Mouse (Mus musculus): Measurements from ENCODE around the gene Fndc5. TPM values are rescaled to one million over a fixed set of nuclear protein-coding genes. Genes with fewer than 3 reads are reported as not detected.
A peak's percentile ranks its signal among the peaks of the same experiment; 100 is the strongest.

Fndc5 gene
- polyA plus RNA-seq, 1 experiment from 2014 or later: 1.1 TPM

- peak; percentile 95 for ATAC-seq (ENCODE audit: low FRiP score)
- Histone ChIP-seq H3K27me3 (peaks cover 25% of the 10 kb centered on the region), H3K9me3 (no peaks in the 10 kb centered on the region), H3K4me3 (replicated peaks) (no peak overlapping the region), H3K9ac (no peak overlapping the region), H3K4me2 (no peak overlapping the region), H3K4me1 (peaks cover 28% of the 10 kb centered on the region), H3K36me3 (replicated peaks) (no peaks in the 10 kb centered on the region), H3K27ac (peak overlapping the region; percentile 54; the same call in 1 of the 2 replicates)
- 30% methylated on average over 28 of the region's 28 CpGs for WGBS
Observed at GRCm38 (mm10) chr4:129113083-129113988, 23.5 kb upstream of the Fndc5 start.

- Histone ChIP-seq H3K27me3 (peaks cover 52% of the 10 kb centered on the region), H3K27ac (no peak overlapping the region), H3K36me3 (replicated peaks) (no peaks in the 10 kb centered on the region), H3K4me2 (no peak overlapping the region), H3K4me1 (peaks cover 44% of the 10 kb centered on the region), H3K9me3 (no peaks in the 10 kb centered on the region), H3K9ac (no peak overlapping the region), H3K4me3 (replicated peaks) (no peak overlapping the region)
- 92% methylated on average over 8 of the region's 8 CpGs for WGBS
- ATAC-seq (ENCODE audit: low FRiP score): no peak
Observed at GRCm38 (mm10) chr4:129116703-129117102, 20.1 kb upstream of the Fndc5 start.

DNA sequence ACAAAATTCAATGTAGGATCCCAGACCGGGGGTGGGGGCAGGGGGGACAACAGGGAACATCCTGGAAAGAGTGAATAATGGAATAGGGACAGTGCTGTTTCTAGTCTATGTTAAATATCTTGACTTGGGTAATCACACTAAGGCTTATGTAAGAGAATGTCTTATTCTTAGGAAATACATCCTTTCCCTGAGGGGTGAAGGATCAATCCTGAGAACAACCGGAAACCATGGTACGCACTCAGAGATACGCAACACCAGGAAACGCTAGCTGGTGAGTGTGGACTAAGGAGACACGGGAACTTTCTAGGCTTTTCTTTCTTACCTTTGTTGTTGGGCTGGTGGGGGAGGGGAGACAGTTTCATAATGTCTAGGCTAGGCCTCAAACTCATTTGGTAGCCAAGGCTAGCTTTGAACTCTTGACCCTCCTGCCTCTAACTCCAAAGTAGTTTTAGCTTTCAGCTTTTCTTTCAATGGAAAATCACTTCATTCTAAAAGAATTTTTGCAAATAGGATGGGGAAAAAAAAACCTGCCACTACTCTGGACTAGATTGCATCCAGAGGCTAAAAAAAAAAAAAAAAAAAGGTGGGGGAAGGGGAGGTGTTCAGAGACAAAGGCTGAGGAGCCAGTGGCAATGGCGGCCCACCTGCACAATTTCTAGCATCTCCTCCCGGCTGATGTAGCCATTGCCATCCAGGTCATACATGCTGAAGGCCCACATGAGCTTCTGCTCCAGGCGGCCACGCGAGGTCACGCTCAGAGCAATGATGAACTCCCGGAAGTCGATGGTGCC, 18.9 kb upstream of the Fndc5 start:
- 88% methylated on average over 14 of the region's 14 CpGs for WGBS
- peaks cover 64% of the 10 kb centered on the region for H3K27me3 ChIP-seq
- no peak for ATAC-seq (ENCODE audit: low FRiP score)
- H3K4me1 ChIP-seq: peaks cover 38% of the 10 kb centered on the region
- no peaks in the 10 kb centered on the region for H3K36me3 ChIP-seq (replicated peaks)
- no peak overlapping the region for H3K4me2 ChIP-seq
- no peaks in the 10 kb centered on the region for H3K9me3 ChIP-seq
- H3K9ac ChIP-seq: no peak overlapping the region
- no peak overlapping the region for H3K4me3 ChIP-seq (replicated peaks)
- no peak overlapping the region for H3K27ac ChIP-seq

- H3K9me3 ChIP-seq: no peaks in the 10 kb centered on the region
- H3K4me3 ChIP-seq (replicated peaks): no peak overlapping the region
- peaks cover 32% of the 10 kb centered on the region for H3K4me1 ChIP-seq
- ATAC-seq (ENCODE audit: low FRiP score): no peak
- WGBS: 78% methylated on average over 10 of the region's 10 CpGs
- H3K4me2 ChIP-seq: no peak overlapping the region
- no peak overlapping the region for H3K27ac ChIP-seq
- peaks cover 78% of the 10 kb centered on the region for H3K27me3 ChIP-seq
- no peak overlapping the region for H3K9ac ChIP-seq
- H3K36me3 ChIP-seq (replicated peaks): no peaks in the 10 kb centered on the region
Observed at GRCm38 (mm10) chr4:129119708-129120107, 17.1 kb upstream of the Fndc5 start.

DNA sequence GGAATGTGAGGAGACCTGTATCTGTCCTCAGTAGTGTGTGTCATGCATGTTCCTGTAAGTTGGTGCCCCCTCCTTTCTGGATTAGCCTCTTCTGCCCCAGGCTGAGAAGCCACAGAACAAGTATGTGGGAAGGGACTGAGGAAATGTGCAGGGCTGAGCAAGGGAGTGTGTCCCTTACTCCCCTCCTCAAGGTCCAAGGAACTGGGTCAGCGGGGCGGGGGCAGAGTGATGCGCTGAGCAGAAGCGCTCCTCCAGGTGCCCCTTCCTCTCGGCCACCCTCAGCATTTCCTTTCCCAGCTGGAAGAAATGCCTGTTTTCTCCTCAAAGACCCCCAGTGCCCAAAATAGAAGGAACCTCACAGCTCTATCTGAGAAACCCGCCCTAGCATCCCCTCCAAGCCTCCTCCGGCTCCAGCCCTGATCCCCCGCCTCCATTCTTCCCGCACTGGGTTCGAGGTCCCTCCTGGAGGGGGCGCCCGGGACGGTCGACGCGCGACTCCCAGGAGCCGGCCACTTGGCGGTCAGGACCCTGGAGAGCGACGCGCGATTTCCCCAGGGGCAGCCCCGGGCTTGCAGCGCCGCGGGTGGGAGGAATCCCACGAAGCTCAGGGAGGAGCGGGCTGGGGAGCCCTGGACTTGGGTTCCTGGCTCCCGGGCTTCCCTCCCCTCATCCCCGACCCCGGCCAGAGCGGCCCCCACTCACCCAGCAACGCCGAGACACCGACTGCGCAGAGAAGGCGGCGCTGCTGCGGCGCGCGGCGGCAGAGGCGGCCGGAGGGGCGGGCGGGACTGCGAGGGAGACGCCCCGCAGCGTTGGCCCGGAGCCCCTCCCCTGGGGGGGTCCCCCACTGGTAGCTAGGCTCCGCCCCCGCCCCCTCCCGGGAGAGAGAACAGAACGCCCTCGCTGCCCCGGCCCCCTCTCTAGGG, 16.0 kb upstream of the Fndc5 start:
- ATAC-seq (ENCODE audit: low FRiP score): peak; percentile 59
- peaks cover 34% of the 10 kb centered on the region for H3K4me1 ChIP-seq
- H3K4me3 ChIP-seq (replicated peaks): peak overlapping the region; percentile 43
- peak overlapping the region; percentile 49 for H3K9ac ChIP-seq
- peaks cover 84% of the 10 kb centered on the region for H3K27me3 ChIP-seq
- no peaks in the 10 kb centered on the region for H3K9me3 ChIP-seq
- no peaks in the 10 kb centered on the region for H3K36me3 ChIP-seq (replicated peaks)
- peak overlapping the region; percentile 85 for H3K4me2 ChIP-seq
- WGBS: under 1% methylated on average over 56 of the region's 59 CpGs
- no peak overlapping the region for H3K27ac ChIP-seq

GRCm38 (mm10) chr4:129121569-129122086, 15.2 kb upstream of the Fndc5 start, which contains the start of gene Hpca:
Gene Hpca (minus strand): TSS chr4:129122036.
- Histone ChIP-seq H3K4me1 (peaks cover 39% of the 10 kb centered on the region), H3K4me2 (peak within 1 kb of the TSS; percentile 85), H3K27me3 (peaks cover 89% of the 10 kb centered on the region), H3K9ac (peak within 1 kb of the TSS; percentile 49), H3K9me3 (no peaks in the 10 kb centered on the region), H3K36me3 (replicated peaks) (no peaks in the 10 kb centered on the region), H3K4me3 (replicated peaks) (peak within 1 kb of the TSS; percentile 43), H3K27ac (no peak within 1 kb of the TSS)
- WGBS: 2% methylated on average over 17 of the region's 17 CpGs
- peak; percentile 5; the same call in 1 of the 2 replicates for ATAC-seq (ENCODE audit: low FRiP score)

DNA sequence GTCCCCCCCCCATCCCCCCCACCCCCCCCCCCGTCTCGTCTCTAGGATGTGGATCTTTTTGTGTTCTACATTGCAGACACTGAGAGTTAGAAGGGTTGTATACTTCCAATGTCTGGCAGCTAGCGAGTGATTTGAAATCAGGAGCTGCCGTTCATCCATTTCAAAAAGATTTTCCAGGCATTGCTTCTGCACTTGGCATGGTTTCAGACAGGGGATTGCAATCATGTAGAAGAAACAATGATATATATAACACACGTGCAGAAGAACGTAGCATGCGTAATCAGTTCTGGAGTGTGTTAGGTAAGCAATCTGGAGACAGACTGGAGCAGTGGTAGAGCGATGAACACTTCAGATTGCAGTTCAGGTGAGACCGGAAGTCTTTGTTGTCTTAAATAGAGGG, 14.7 kb upstream of the Fndc5 start:
- peaks cover 87% of the 10 kb centered on the region for H3K27me3 ChIP-seq
- H3K27ac ChIP-seq: no peak overlapping the region
- H3K9ac ChIP-seq: no peak overlapping the region
- H3K36me3 ChIP-seq (replicated peaks): no peaks in the 10 kb centered on the region
- WGBS: 33% methylated on average over 9 of the region's 9 CpGs
- H3K4me1 ChIP-seq: peaks cover 39% of the 10 kb centered on the region
- ATAC-seq (ENCODE audit: low FRiP score): no peak
- no peak overlapping the region for H3K4me2 ChIP-seq
- no peak overlapping the region for H3K4me3 ChIP-seq (replicated peaks)
- H3K9me3 ChIP-seq: no peaks in the 10 kb centered on the region

GRCm38 (mm10) chr4:129122719-129123118, 14.1 kb upstream of the Fndc5 start:
- no peak for ATAC-seq (ENCODE audit: low FRiP score)
- H3K27me3 ChIP-seq: peaks cover 87% of the 10 kb centered on the region

DNA sequence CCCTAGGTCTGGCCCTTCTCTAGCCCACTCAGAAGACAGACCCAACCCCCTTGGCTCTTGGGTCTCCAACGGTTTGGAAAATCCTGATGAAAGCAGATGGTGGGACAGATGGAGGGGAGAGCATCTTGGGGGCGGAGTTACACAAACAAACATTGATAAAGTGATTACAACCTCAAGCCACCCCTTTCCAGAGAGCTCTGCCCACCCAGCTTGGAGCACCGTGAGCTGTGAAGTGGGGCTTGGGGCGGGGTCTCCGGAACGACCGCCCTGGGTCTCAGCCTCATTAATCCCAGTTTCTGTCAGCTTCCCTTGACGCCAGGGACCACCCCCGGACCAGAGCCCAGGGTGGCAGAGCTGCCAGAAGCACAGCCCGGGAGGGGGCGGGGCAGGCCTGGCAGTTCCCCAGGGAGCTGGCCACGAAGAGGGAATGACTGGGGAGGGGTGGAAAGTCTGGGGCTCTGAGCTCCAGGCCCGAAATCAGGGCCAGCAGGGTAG, 12.1 kb upstream of the Fndc5 start:
- Histone ChIP-seq H3K27ac (peak overlapping the region; percentile 13; the same call in 1 of the 2 replicates), H3K9me3 (no peaks in the 10 kb centered on the region), H3K4me3 (replicated peaks) (no peak overlapping the region), H3K9ac (peak overlapping the region; percentile 12; the same call in 1 of the 2 replicates), H3K36me3 (replicated peaks) (no peaks in the 10 kb centered on the region), H3K27me3 (peaks cover 85% of the 10 kb centered on the region), H3K4me2 (peak overlapping the region; percentile 17; the same call in 1 of the 2 replicates), H3K4me1 (peaks cover 52% of the 10 kb centered on the region)
- peak; percentile 37; the same call in 1 of the 2 replicates for ATAC-seq (ENCODE audit: low FRiP score)
- WGBS: 4% methylated on average over 13 of the region's 13 CpGs

More at GRCm38 (mm10) chr4:129122719-129123118, 14.1 kb upstream of the Fndc5 start:
- Histone ChIP-seq H3K9me3 (no peaks in the 10 kb centered on the region), H3K9ac (no peak overlapping the region), H3K4me2 (no peak overlapping the region), H3K4me1 (peaks cover 39% of the 10 kb centered on the region), H3K36me3 (replicated peaks) (no peaks in the 10 kb centered on the region), H3K27ac (no peak overlapping the region), H3K4me3 (replicated peaks) (no peak overlapping the region)
- 45% methylated on average over 8 of the region's 8 CpGs for WGBS

DNA sequence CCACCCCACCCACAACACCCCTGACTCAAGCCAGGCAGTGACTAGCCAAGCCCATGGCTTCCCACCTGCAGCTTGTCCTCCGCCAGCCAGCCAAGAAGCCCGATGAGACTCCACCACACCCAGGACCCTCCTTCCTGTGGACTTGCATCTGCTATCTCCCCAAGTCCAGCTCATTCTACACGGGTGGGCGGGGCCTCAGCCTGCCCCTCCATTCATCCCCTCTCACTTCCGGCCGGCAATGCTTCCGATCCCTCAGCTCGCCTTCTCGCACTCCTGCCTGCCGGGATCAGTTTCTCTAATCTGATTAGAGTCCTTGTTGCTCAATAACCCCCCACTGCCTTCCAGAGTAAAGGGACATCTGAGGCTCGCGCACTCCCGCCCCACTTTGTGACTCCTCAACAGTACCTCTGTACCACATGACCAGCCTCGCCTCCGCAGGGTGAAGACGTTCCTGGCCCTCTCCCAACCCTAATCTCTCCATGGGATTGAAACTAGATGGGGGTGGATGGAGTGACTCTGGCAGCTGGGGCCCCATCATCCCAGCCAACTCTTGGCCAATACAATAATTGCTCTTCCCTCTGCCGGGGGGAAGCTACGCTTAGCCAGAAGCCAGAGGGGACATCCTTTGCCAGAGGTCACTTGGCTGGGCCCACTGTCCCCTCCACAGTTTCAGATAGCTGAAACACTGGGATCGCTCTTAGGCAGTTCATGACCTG, 10.9 kb upstream of the Fndc5 start:
- no peaks in the 10 kb centered on the region for H3K36me3 ChIP-seq (replicated peaks)
- WGBS: 8% methylated on average over 19 of the region's 19 CpGs
- H3K4me2 ChIP-seq: peak overlapping the region; percentile 43
- peaks cover 55% of the 10 kb centered on the region for H3K4me1 ChIP-seq
- no peak overlapping the region for H3K27ac ChIP-seq
- H3K27me3 ChIP-seq: peaks cover 80% of the 10 kb centered on the region
- no peak overlapping the region for H3K9ac ChIP-seq
- peak overlapping the region; percentile 23 for H3K4me3 ChIP-seq (replicated peaks)
- H3K9me3 ChIP-seq: no peaks in the 10 kb centered on the region
- no peak for ATAC-seq (ENCODE audit: low FRiP score)
